Mouse (Mus musculus) naive thymus-derived CD4-positive, alpha-beta T cell, adult 2 months (primary cell): ENCODE results near the gene Moap1.

Experiments
- DNase-seq: peaks from one replicate; pipeline ENCODE4 v3.0.0-alpha.2; 2011; ENCODE audit warnings: low read depth

Gene Moap1

GRCm38 (mm10) chr12:102742056-102742455 is 1.4 kb downstream of the Moap1 start:
- no peak for DNase-seq

GRCm38 (mm10) chr12:102740285-102740684 is 3.2 kb downstream of the Moap1 start:
- peak; percentile 72 for DNase-seq

GRCm38 (mm10) chr12:102739096-102739495 is 4.4 kb downstream of the Moap1 start:
- no peak for DNase-seq

- DNase-seq = peak; percentile 80
These were observed 10.1 kb downstream of the Moap1 start for GRCm38 (mm10) chr12:102733381-102733780.

GRCm38 (mm10) chr12:102730798-102731619 is 12.5 kb downstream of the Moap1 start:
- DNase-seq = no peak

- no peak for DNase-seq
These were observed 13.3 kb downstream of the Moap1 start for GRCm38 (mm10) chr12:102729855-102730797.

- no peak for DNase-seq
These were observed 17.7 kb downstream of the Moap1 start for GRCm38 (mm10) chr12:102725761-102726175.

GRCm38 (mm10) chr12:102725146-102725545 is 18.3 kb downstream of the Moap1 start:
- no peak for DNase-seq

DNA sequence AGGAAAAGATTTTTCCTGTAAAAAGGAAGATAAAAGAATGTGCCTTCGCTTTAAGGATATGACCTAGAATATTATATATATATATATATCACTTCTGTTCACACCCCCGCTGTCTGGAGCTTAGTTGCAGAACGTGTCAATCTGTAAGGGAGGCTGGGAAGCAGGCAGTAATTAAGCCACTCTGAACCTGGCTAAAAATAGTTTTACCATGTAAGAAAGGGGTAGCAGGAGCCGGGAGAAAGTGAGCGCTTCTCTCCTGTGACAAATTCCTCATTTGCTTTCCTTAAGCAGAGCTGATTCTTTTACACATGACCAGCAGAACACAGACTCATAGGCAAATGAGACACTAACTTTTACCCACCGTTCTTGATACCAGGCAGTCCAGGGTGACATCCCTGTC is 19.6 kb downstream of the Moap1 start:
- no peak for DNase-seq

- no peak for DNase-seq
These were observed 20.5 kb downstream of the Moap1 start for GRCm38 (mm10) chr12:102722966-102723365.

- DNase-seq = no peak
These were observed 21.0 kb downstream of the Moap1 start for GRCm38 (mm10) chr12:102722451-102722850.

DNA sequence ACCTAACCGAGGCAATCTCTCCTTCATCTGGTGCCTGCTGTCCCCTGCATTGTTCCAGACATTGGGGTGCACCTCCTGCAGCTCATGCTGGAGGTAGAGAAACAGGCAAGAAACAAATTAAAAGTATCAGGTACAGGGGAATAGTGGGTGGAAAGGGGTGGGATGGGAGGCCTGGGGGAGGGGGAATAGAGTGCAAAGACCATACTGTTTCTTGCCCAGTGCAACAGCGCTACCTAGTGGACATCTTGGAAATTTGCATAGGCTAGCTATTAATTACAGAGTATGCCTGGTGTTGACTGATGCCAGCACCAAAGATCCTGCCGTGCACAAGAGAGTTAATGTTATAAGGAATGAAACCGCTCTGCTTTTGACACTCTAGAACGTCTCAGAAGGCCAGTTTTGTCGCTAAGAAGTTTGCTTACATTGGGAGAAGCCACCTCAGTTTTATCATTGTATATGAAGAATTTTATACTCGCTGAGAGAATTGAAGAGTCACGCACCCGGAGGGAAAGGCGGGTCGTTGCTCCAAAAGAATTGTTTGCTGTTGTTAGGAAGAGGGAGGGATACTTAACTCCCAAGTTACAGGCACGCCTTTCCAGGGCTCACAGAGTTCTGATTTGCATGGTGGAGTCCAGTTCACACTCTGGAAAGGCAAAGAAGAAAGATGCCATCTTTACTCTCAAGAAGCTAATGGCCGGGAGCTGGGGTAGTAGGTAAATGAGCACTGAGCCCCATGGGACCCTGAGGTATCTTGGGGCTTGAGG is 23.7 kb downstream of the Moap1 start:
- peak; percentile 82 for DNase-seq

DNA sequence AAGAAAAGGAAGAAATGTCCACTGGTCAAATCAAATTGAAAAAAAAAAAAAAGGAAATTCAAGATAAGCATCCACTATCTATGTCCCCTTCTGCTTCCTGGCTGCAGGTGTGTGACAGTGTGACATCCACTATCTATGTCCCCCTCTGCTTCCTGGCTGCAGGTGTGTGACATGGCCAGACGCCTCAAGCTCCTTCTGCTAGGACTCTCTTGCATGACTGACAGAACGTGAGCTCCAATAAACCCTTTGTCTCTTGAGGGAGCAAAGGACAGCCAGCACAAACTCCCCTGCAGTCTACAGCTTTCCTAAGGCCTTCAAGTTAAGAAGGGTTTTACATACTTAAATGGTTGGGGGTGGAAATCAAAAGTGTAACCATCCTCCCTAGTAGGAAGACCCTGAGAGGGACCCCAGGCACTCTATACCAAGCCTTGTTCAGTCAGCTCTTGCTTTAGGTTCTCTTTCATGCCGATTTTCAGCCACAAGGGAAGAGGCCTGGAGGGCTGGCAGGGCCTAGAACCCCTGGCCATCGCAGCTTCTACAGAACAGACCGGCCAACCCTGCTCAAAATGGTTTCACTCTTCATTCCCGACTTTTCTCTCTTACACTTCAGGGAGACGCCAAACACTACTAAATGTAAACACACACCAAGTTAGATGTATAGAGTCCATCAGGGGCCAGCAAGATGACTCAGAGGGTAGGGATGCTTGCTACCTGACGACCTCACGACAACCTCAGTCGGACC is 28.6 kb downstream of the Moap1 start:
- DNase-seq = no peak

GRCm38 (mm10) chr12:102714116-102714515 is 29.3 kb downstream of the Moap1 start:
- DNase-seq = no peak

GRCm38 (mm10) chr12:102713153-102713865 is 30.2 kb downstream of the Moap1 start:
- no peak for DNase-seq

DNA sequence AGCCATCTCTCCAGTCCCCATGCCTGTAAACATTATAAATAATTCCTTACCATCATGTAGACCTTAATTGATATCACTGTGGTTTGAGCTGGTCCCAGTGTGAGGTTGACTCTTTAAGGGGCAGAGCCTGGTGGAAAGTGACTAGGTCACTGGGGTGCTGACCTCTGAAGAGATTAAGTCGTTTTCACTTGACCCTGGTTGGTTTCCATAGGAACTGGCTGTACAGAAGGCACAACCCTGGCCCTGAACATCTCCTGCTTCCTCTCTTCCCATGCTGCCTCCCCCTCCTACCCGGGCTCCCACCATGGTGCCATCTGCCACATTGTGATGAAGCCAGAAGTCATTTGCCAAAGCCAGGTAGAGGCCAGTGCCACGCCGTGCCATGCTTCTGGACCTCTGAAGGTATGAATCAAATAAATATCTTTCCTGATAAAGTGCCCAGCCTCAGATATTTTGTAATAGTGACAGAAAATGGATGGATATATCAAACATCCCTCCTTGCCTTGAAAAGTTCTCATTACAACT is 32.5 kb downstream of the Moap1 start:
- no peak for DNase-seq

GRCm38 (mm10) chr12:102709896-102710295 is 33.6 kb downstream of the Moap1 start:
- DNase-seq = no peak

- DNase-seq = no peak
These were observed 35.2 kb downstream of the Moap1 start for GRCm38 (mm10) chr12:102708220-102708619.

GRCm38 (mm10) chr12:102706833-102707463 is 36.5 kb downstream of the Moap1 start:
- DNase-seq = no peak
